In the genomic region with DNA sequence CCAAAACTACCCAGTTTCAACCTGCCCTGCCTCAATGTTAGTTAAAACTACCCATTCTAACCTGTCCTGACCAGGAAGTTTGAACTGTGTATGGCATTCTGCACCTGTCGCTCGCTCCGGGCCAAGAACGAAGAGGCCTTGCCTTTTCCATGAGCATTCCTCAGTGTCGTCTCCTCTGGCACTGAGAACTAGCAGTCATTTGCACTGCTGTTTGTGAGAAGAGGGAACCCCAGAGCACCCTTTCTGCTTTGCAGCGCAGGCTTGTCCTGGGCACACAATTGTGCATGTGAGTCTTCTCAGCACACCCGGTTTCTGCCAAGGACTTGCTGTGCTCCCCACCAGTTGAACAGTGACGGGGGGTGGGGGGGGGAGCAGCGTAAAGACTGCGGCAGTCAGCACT, we compare ENCODE assay signal across 16 mouse cellular contexts. TPM values are rescaled to one million over a fixed set of nuclear protein-coding genes. Genes with fewer than 3 reads are reported as not detected.
DNase-seq lines count a peak whose midpoint lies in the region; ATAC-seq and TF ChIP-seq lines count a peak whose summit lies in the region.
"Had no signal": no experiment of that assay in that cellular context is flagged by ENCODE, and none has a peak within 500 bp of the region (broad histone marks: within the 10 kb centered on the region; RNA-seq: fewer than 3 reads in every experiment).

No protein-coding gene starts in this region.

- H3K79me2 ChIP-seq in heart, adult 2 months (replicated peaks; ENCODE audit: control insufficient read depth, insufficient read depth, low read length) = peaks cover 3% of the 10 kb centered on the region

- TF ChIP-seq POLR2A in heart, adult 2 months (IDR thresholded peaks at IDR 0.05; ENCODE audit: insufficient read depth, low read depth, low read length) = no peak

- intact Hi-C loops in heart, adult 2 months (cut with DNase I) = no loop called here
- intact Hi-C loops in heart, postnatal 25 days (cut with DNase I) = no loop called here

- no peaks in the 10 kb centered on the region for H3K9me3 ChIP-seq in embryonic facial prominence, embryonic 15.5 days (replicated peaks)
- no peaks in the 10 kb centered on the region for H3K9me3 ChIP-seq in embryonic facial prominence, embryonic 10.5 days
- no peaks in the 10 kb centered on the region for H3K9me3 ChIP-seq in hindbrain, embryonic 14.5 days (ENCODE audit: control insufficient read depth, low read length)
- H3K9me3 ChIP-seq in hindbrain, embryonic 11.5 days (ENCODE audit: control insufficient read depth, low read length) = no peaks in the 10 kb centered on the region
- H3K9me3 ChIP-seq in midbrain, embryonic 10.5 days (replicated peaks) = no peaks in the 10 kb centered on the region
- no peaks in the 10 kb centered on the region for H3K9me3 ChIP-seq in midbrain, embryonic 15.5 days
- H3K9me3 ChIP-seq: embryonic facial prominence, embryonic 12.5 days; midbrain, embryonic 13.5 days had no signal

- TF ChIP-seq EP300 in heart, adult 2 months (IDR thresholded peaks at IDR 0.05; ENCODE audit: insufficient read depth, low read depth, low read length) = peak; percentile 68; the same call in 1 of the 2 replicates

- H3K4me3 ChIP-seq in embryonic facial prominence, embryonic 15.5 days (replicated peaks) = no peak overlapping the region
- H3K4me3 ChIP-seq in embryonic facial prominence, embryonic 10.5 days = no peak overlapping the region
- no peak overlapping the region for H3K4me3 ChIP-seq in heart, adult 2 months
- H3K4me3 ChIP-seq in hindbrain, embryonic 14.5 days (replicated peaks; ENCODE audit: low read length) = no peak overlapping the region
- H3K4me3 ChIP-seq in hindbrain, embryonic 11.5 days (ENCODE audit: low read depth, low read length) = no peak overlapping the region
- no peak overlapping the region for H3K4me3 ChIP-seq in midbrain, embryonic 10.5 days
- no peak overlapping the region for H3K4me3 ChIP-seq in midbrain, embryonic 15.5 days
- H3K4me3 ChIP-seq: embryonic facial prominence, embryonic 12.5 days; midbrain, embryonic 13.5 days had no signal

- no peak overlapping the region for H3K9ac ChIP-seq in embryonic facial prominence, embryonic 15.5 days
- H3K9ac ChIP-seq in heart, adult 2 months (ENCODE audit: low read depth, low read length) = no peak overlapping the region
- H3K9ac ChIP-seq in hindbrain, embryonic 14.5 days = no peak overlapping the region
- no peak overlapping the region for H3K9ac ChIP-seq in hindbrain, embryonic 11.5 days (ENCODE audit: low read depth, low read length)
- H3K9ac ChIP-seq in midbrain, embryonic 15.5 days = no peak overlapping the region
- H3K9ac ChIP-seq: embryonic facial prominence, embryonic 12.5 days; midbrain, embryonic 13.5 days had no signal

- WGBS in embryonic facial prominence, embryonic 15.5 days = 70% methylated on average over 10 of the region's 10 CpGs
- 77% methylated on average over 10 of the region's 10 CpGs for WGBS in embryonic facial prominence, embryonic 10.5 days
- WGBS in heart, adult 2 months = 48% methylated on average over 10 of the region's 10 CpGs
- WGBS in hindbrain, embryonic 14.5 days = 66% methylated on average over 10 of the region's 10 CpGs
- WGBS in hindbrain, embryonic 11.5 days = 71% methylated on average over 10 of the region's 10 CpGs
- WGBS in midbrain, embryonic 10.5 days = 75% methylated on average over 10 of the region's 10 CpGs
- WGBS in midbrain, embryonic 15.5 days = 62% methylated on average over 10 of the region's 10 CpGs

- no peaks in the 10 kb centered on the region for H3K27me3 ChIP-seq in embryonic facial prominence, embryonic 15.5 days
- no peaks in the 10 kb centered on the region for H3K27me3 ChIP-seq in embryonic facial prominence, embryonic 10.5 days (replicated peaks; ENCODE audit: low read depth, poor library complexity, severe bottlenecking)
- H3K27me3 ChIP-seq in heart, adult 2 months (ENCODE audit: control insufficient read depth, insufficient read depth, low read length) = no peaks in the 10 kb centered on the region
- no peaks in the 10 kb centered on the region for H3K27me3 ChIP-seq in hindbrain, embryonic 14.5 days (ENCODE audit: control insufficient read depth, insufficient read depth, low read length)
- H3K27me3 ChIP-seq in hindbrain, embryonic 11.5 days (ENCODE audit: control insufficient read depth, insufficient read depth, low read length) = peaks cover 2% of the 10 kb centered on the region; the same call in 1 of the 2 replicates
- H3K27me3 ChIP-seq in midbrain, embryonic 10.5 days (ENCODE audit: low read depth, poor library complexity, severe bottlenecking) = 0 out of 2 replicates have a peak, but pooled peaks cover 8% of the 10 kb centered on the region
- no peaks in the 10 kb centered on the region for H3K27me3 ChIP-seq in midbrain, embryonic 15.5 days (replicated peaks)
- H3K27me3 ChIP-seq: embryonic facial prominence, embryonic 12.5 days; midbrain, embryonic 13.5 days had no signal

- no peak for DNase-seq in embryonic facial prominence, embryonic 10.5 days (ENCODE audit: low spot score)
- peak in 1 of 2 experiments; percentile 17 for DNase-seq in heart, adult 2 months
- DNase-seq in heart, postnatal 25 days (ENCODE audit: low spot score) = no peak
- no peak for DNase-seq in hindbrain, embryonic 14.5 days (ENCODE audit: low spot score)
- no peak for DNase-seq in hindbrain, embryonic 11.5 days (ENCODE audit: low spot score)
- DNase-seq in midbrain, embryonic 10.5 days (ENCODE audit: low spot score) = no peak
- DNase-seq: adrenal gland, adult 8-10 months; cerebellum, adult 11-12 months; liver; lung, adult 18-20 months; thymus, postnatal 25 days had no signal

- no peak overlapping the region for H3K4me2 ChIP-seq in embryonic facial prominence, embryonic 15.5 days (replicated peaks)
- H3K4me2 ChIP-seq in hindbrain, embryonic 14.5 days (replicated peaks) = no peak overlapping the region
- no peak overlapping the region for H3K4me2 ChIP-seq in hindbrain, embryonic 11.5 days (replicated peaks; ENCODE audit: low read depth, low read length)
- H3K4me2 ChIP-seq in midbrain, embryonic 15.5 days = no peak overlapping the region
- H3K4me2 ChIP-seq: embryonic facial prominence, embryonic 12.5 days; midbrain, embryonic 13.5 days had no signal

- peaks cover 72% of the 10 kb centered on the region for H3K4me1 ChIP-seq in embryonic facial prominence, embryonic 15.5 days
- peaks cover 93% of the 10 kb centered on the region for H3K4me1 ChIP-seq in embryonic facial prominence, embryonic 10.5 days
- peaks cover 32% of the 10 kb centered on the region for H3K4me1 ChIP-seq in heart, adult 2 months (ENCODE audit: control insufficient read depth, insufficient read depth, low read length)
- H3K4me1 ChIP-seq in hindbrain, embryonic 14.5 days (replicated peaks; ENCODE audit: control insufficient read depth, insufficient read depth, low read length) = peaks cover 44% of the 10 kb centered on the region
- H3K4me1 ChIP-seq in hindbrain, embryonic 11.5 days (replicated peaks; ENCODE audit: control insufficient read depth, insufficient read depth, low read length) = peaks cover 7% of the 10 kb centered on the region
- peaks cover 93% of the 10 kb centered on the region for H3K4me1 ChIP-seq in midbrain, embryonic 10.5 days
- H3K4me1 ChIP-seq in midbrain, embryonic 15.5 days = peaks cover 24% of the 10 kb centered on the region

- peak overlapping the region; percentile 34; the same call in 1 of the 2 replicates for H3K27ac ChIP-seq in embryonic facial prominence, embryonic 15.5 days (replicated peaks)
- no peak overlapping the region; the same call in 1 of the 2 replicates for H3K27ac ChIP-seq in embryonic facial prominence, embryonic 10.5 days (replicated peaks)
- peak overlapping the region; percentile 42; the same call in 1 of the 2 replicates for H3K27ac ChIP-seq in heart, adult 2 months
- H3K27ac ChIP-seq in hindbrain, embryonic 14.5 days = 0 out of 2 replicates have a peak overlapping the region, but pooled peaks have one; percentile 10
- no peak overlapping the region for H3K27ac ChIP-seq in hindbrain, embryonic 11.5 days (ENCODE audit: low read depth, low read length)
- H3K27ac ChIP-seq in midbrain, embryonic 10.5 days (replicated peaks) = peak overlapping the region; percentile 24
- H3K27ac ChIP-seq in midbrain, embryonic 15.5 days = no peak overlapping the region
- H3K27ac ChIP-seq: embryonic facial prominence, embryonic 12.5 days; midbrain, embryonic 13.5 days had no signal

- TF ChIP-seq CTCF in heart, adult 2 months (IDR thresholded peaks at IDR 0.05) = no peak

- ATAC-seq in embryonic facial prominence, embryonic 15.5 days (ENCODE audit: insufficient number of reproducible peaks, low FRiP score, low TSS enrichment, low read depth) = no peak
- ATAC-seq in hindbrain, embryonic 14.5 days (ENCODE audit: low FRiP score) = no peak
- no peak for ATAC-seq in hindbrain, embryonic 11.5 days (ENCODE audit: low FRiP score)
- ATAC-seq in midbrain, embryonic 15.5 days (replicated peaks) = no peak
- ATAC-seq: intestine, postnatal 0 days; midbrain, embryonic 13.5 days had no signal

- no peaks in the 10 kb centered on the region for H3K36me3 ChIP-seq in embryonic facial prominence, embryonic 15.5 days
- H3K36me3 ChIP-seq in embryonic facial prominence, embryonic 10.5 days (replicated peaks) = no peaks in the 10 kb centered on the region
- H3K36me3 ChIP-seq in heart, adult 2 months (ENCODE audit: control insufficient read depth, insufficient read depth, low read length) = no peaks in the 10 kb centered on the region; the same call in none of the 2 replicates
- H3K36me3 ChIP-seq in hindbrain, embryonic 14.5 days (replicated peaks; ENCODE audit: control insufficient read depth, insufficient read depth) = no peaks in the 10 kb centered on the region
- H3K36me3 ChIP-seq in hindbrain, embryonic 11.5 days (ENCODE audit: control insufficient read depth, insufficient read depth, low read length) = no peaks in the 10 kb centered on the region
- no peaks in the 10 kb centered on the region for H3K36me3 ChIP-seq in midbrain, embryonic 10.5 days
- H3K36me3 ChIP-seq in midbrain, embryonic 15.5 days (replicated peaks) = no peaks in the 10 kb centered on the region
- H3K36me3 ChIP-seq: embryonic facial prominence, embryonic 12.5 days; midbrain, embryonic 13.5 days had no signal

RNA-seq across cellular contexts. Expression of a gene that starts 15.6 kb away (rescaled TPM):
- 30.6 and 31.8 TPM in 2 replicates for polyA plus RNA-seq in embryonic facial prominence, embryonic 15.5 days (2015; fragmentation: Nextera tagmentation; extraction: Ambion mirVana)
- 22.0 and 23.2 TPM in 2 replicates for polyA plus RNA-seq in embryonic facial prominence, embryonic 10.5 days (2016; fragmentation: Nextera tagmentation; extraction: Ambion mirVana)
- 10 to 100 TPM; 14.9 to 18.1 TPM for total RNA-seq in heart, adult 2 months (2021)
- polyA plus RNA-seq in heart, adult 2 months (2012; rRNA removed) = 10.0 and 14.1 TPM in 2 replicates
- 10 to 100 TPM; 19.3 to 19.5 TPM for total RNA-seq in heart, postnatal 25 days (2021)
- 14.8 and 15.2 TPM in 2 replicates for polyA plus RNA-seq in hindbrain, embryonic 14.5 days (2014; fragmentation: Nextera tagmentation; extraction: Ambion mirVana)
- polyA plus RNA-seq in hindbrain, embryonic 11.5 days (2014; fragmentation: Nextera tagmentation; extraction: Ambion mirVana) = 16.7 and 20.8 TPM in 2 replicates
- polyA plus RNA-seq in midbrain, embryonic 10.5 days (2016; fragmentation: Nextera tagmentation; extraction: Ambion mirVana) = 16.1 and 16.6 TPM in 2 replicates
- polyA plus RNA-seq in midbrain, embryonic 15.5 days (2015; fragmentation: Nextera tagmentation; extraction: Ambion mirVana) = 9.0 and 10.4 TPM in 2 replicates

Comparison
In these comparisons a context has a peak if more than half of its experiments do, and no peak if none do; other contexts are left out.
1. H3K27ac ChIP-seq: peak in embryonic facial prominence, embryonic 15.5 days (single experiment), heart, adult 2 months (single experiment), hindbrain, embryonic 14.5 days (single experiment) and midbrain, embryonic 10.5 days (single experiment); none in embryonic facial prominence, embryonic 10.5 days (single experiment), hindbrain, embryonic 11.5 days (single experiment) and midbrain, embryonic 15.5 days (single experiment).